Mouse (Mus musculus): ENCODE data around the gene Slc19a3.

- no peak for TF ChIP-seq POLR2A (IDR thresholded peaks at IDR 0.05; ENCODE audit: low read depth, low read length)
- TF ChIP-seq CTCF (IDR thresholded peaks at IDR 0.05; ENCODE audit: extremely low read depth, insufficient read length, insufficient replicate concordance, low read depth, low read length) = no peak
Measured at GRCm38 (mm10) chr1:83058481-83058880, 20.2 kb upstream of the Slc19a3 start.

Data from small intestine, adult 2 months (tissue).